Mouse (Mus musculus) hindlimb bud, embryonic 11.5 days (tissue): ENCODE data around the gene Cyba.

Source experiments
- DNase-seq: peaks from one replicate; pipeline ENCODE4 v3.0.0-alpha.2; 2012; ENCODE audit warnings: low read depth, low spot score; ENCODE audit errors: extremely low spot score

Cyba gene

GRCm38 (mm10) chr8:122452154-122452553 is 19.4 kb upstream of the Cyba start:
- no peak for DNase-seq

GRCm38 (mm10) chr8:122451161-122451703 is 18.5 kb upstream of the Cyba start:
- DNase-seq: no peak

GRCm38 (mm10) chr8:122445203-122445602 is 12.5 kb upstream of the Cyba start:
- DNase-seq: no peak

GRCm38 (mm10) chr8:122444058-122444748 is 11.5 kb upstream of the Cyba start:
- DNase-seq: no peak

GRCm38 (mm10) chr8:122443262-122444006 is 10.7 kb upstream of the Cyba start, which contains the start of gene Mvd:
Gene Mvd (minus strand): TSS chr8:122443422.
- peak; percentile 98 for DNase-seq

GRCm38 (mm10) chr8:122442781-122443180 is 10.1 kb upstream of the Cyba start:
- DNase-seq: no peak

- no peak for DNase-seq
Observed at GRCm38 (mm10) chr8:122442356-122442755, 9.6 kb upstream of the Cyba start.

- no peak for DNase-seq
Observed at GRCm38 (mm10) chr8:122441326-122441725, 8.6 kb upstream of the Cyba start.

GRCm38 (mm10) chr8:122439336-122439735 is 6.6 kb upstream of the Cyba start:
- no peak for DNase-seq

GRCm38 (mm10) chr8:122437708-122438331 is 5.1 kb upstream of the Cyba start:
- no peak for DNase-seq

- no peak for DNase-seq
Observed at GRCm38 (mm10) chr8:122436586-122437125, 3.9 kb upstream of the Cyba start.

- no peak for DNase-seq
Observed at GRCm38 (mm10) chr8:122436146-122436545, 3.4 kb upstream of the Cyba start.

- DNase-seq: no peak
Observed at GRCm38 (mm10) chr8:122435375-122435774, 2.6 kb upstream of the Cyba start.

GRCm38 (mm10) chr8:122433269-122433905 is 657 bp upstream of the Cyba start:
- DNase-seq: no peak

GRCm38 (mm10) chr8:122431694-122432442 is 862 bp downstream of the Cyba start:
- no peak for DNase-seq

- DNase-seq: no peak
Observed at GRCm38 (mm10) chr8:122430646-122431045, 2.1 kb downstream of the Cyba start.

- no peak for DNase-seq
Observed at GRCm38 (mm10) chr8:122430058-122430636, 2.6 kb downstream of the Cyba start.

GRCm38 (mm10) chr8:122428163-122428562 is 4.6 kb downstream of the Cyba start:
- DNase-seq: no peak

GRCm38 (mm10) chr8:122427607-122428006 is 5.1 kb downstream of the Cyba start:
- DNase-seq: no peak

GRCm38 (mm10) chr8:122426145-122426544 is 6.6 kb downstream of the Cyba start:
- DNase-seq: no peak
